Mouse (Mus musculus) c-Kit-positive CD71-negative TER-119-negative erythroid progenitor cells, embryonic 14.5 days (primary cell): ENCODE measurements around the gene Dnaic1.
"Not testable (repeated sequence)": the region's sequence is repeated elsewhere in the genome, so short reads cannot be mapped to it uniquely, and the experiment has no call there.

ENCODE experiments used
- DNase-seq: peaks from one replicate; pipeline ENCODE4 v3.0.0-alpha.2; 2013; ENCODE audit warnings: low read depth

Gene Dnaic1

GRCm38 (mm10) chr4:41665009-41665675 is 95.6 kb downstream of the Dnaic1 start:
- no peak for DNase-seq

GRCm38 (mm10) chr4:41666646-41667045 is 97.1 kb downstream of the Dnaic1 start:
- DNase-seq: no peak

GRCm38 (mm10) chr4:41670836-41671235 is 101.3 kb downstream of the Dnaic1 start:
- DNase-seq: no peak

GRCm38 (mm10) chr4:41671500-41671899 is 101.9 kb downstream of the Dnaic1 start:
- no peak for DNase-seq

GRCm38 (mm10) chr4:41671963-41672480 is 102.4 kb downstream of the Dnaic1 start:
- no peak for DNase-seq

- DNase-seq: no peak
Observed at GRCm38 (mm10) chr4:41672522-41672963, 103.0 kb downstream of the Dnaic1 start.

- no peak for DNase-seq
Observed at GRCm38 (mm10) chr4:41673186-41673585, 103.6 kb downstream of the Dnaic1 start.

- DNase-seq: no peak
Observed at GRCm38 (mm10) chr4:41676248-41677005, 106.9 kb downstream of the Dnaic1 start.

GRCm38 (mm10) chr4:41677006-41677629 is 107.5 kb downstream of the Dnaic1 start:
- DNase-seq: no peak

GRCm38 (mm10) chr4:41678863-41679262 is 109.3 kb downstream of the Dnaic1 start:
- no peak for DNase-seq

GRCm38 (mm10) chr4:41679291-41679690 is 109.7 kb downstream of the Dnaic1 start:
- no peak for DNase-seq

- DNase-seq: no peak
Observed at GRCm38 (mm10) chr4:41681176-41681575, 111.6 kb downstream of the Dnaic1 start.

GRCm38 (mm10) chr4:41681947-41682346 is 112.4 kb downstream of the Dnaic1 start:
- no peak for DNase-seq

- DNase-seq: no peak
Observed at GRCm38 (mm10) chr4:41682789-41683188, 113.2 kb downstream of the Dnaic1 start.

- not testable (repeated sequence) for DNase-seq
Observed at GRCm38 (mm10) chr4:41683303-41683702, 113.7 kb downstream of the Dnaic1 start.

- not testable (repeated sequence) for DNase-seq
Observed at GRCm38 (mm10) chr4:41684131-41684930, 114.8 kb downstream of the Dnaic1 start.

- not testable (repeated sequence) for DNase-seq
Observed at GRCm38 (mm10) chr4:41684931-41685453, 115.4 kb downstream of the Dnaic1 start.

- DNase-seq: not testable (repeated sequence)
Observed at GRCm38 (mm10) chr4:41685882-41686492, 116.4 kb downstream of the Dnaic1 start.
